Mouse (Mus musculus) small intestine, adult 2 months (tissue): ENCODE data around the gene Catsperz. TPM values are rescaled to one million over a fixed set of nuclear protein-coding genes. Genes with fewer than 3 reads are reported as not detected.

Experiments
- H3K27ac ChIP-seq: fragments of 200-500 bp; 2 replicates; pipeline ENCODE4 v1.5.1; 2012; ENCODE audit warnings: low read depth, low read length, control low read depth, inconsistent platforms; ENCODE audit not compliant: insufficient read depth
- H3K27me3 ChIP-seq: fragments of 200-500 bp; 2 replicates; pipeline ENCODE4 v1.6.1; 2012; ENCODE audit warnings: mild to moderate bottlenecking, moderate library complexity, low read length, inconsistent platforms; ENCODE audit not compliant: control insufficient read depth, insufficient read depth
- H3K36me3 ChIP-seq: fragments of 200-500 bp; 2 replicates; pipeline ENCODE4 v1.6.1; 2012; ENCODE audit warnings: mild to moderate bottlenecking, low read length, control low read depth, inconsistent platforms; ENCODE audit not compliant: control insufficient read depth, insufficient read depth
- H3K4me1 ChIP-seq: fragments of 200-500 bp; 2 replicates; pipeline ENCODE4 v1.6.1; 2012; ENCODE audit warnings: low read length, inconsistent platforms, mixed read lengths; ENCODE audit not compliant: control insufficient read depth, insufficient read depth, insufficient read length
- H3K4me3 ChIP-seq: fragments of 200-500 bp; 2 replicates; pipeline ENCODE4 v1.5.1; 2012; ENCODE audit warnings: low read depth, mild to moderate bottlenecking, control low read depth, inconsistent platforms, low read length, moderate library complexity
- CTCF ChIP-seq: fragments of 200-500 bp; IDR thresholded peaks from 2 replicates; pipeline ENCODE4 v1.5.1; 2012; ENCODE audit warnings: low read depth, mild to moderate bottlenecking, control low read depth, inconsistent platforms, low read length, moderate library complexity, mixed read lengths; ENCODE audit not compliant: insufficient replicate concordance, insufficient read length; ENCODE audit errors: extremely low read depth
- POLR2A ChIP-seq: fragments of 200-500 bp; IDR thresholded peaks from 2 replicates; pipeline ENCODE4 v1.6.1; 2012; ENCODE audit warnings: low read depth, mild to moderate bottlenecking, control low read depth, inconsistent platforms, low read length, moderate library complexity
- WGBS: fragments of 180-500 bp; shearing (Covaris S2); methylation state at CpG from one replicate; pipeline ENCODE4 v1.1.7; 2018; 5-methylcytosine and 5-hydroxymethylcytosine counted together
- polyA plus RNA-seq: library from polyadenylated mRNA; depleted of rRNA; stranded (reverse); fragments of >200 nt; gene quantifications from 2 replicates; pipeline ENCODE4 v1.2.3, GENCODE M21; 2012

Catsperz gene
- polyA plus RNA-seq, 1 experiment = not detected

DNA sequence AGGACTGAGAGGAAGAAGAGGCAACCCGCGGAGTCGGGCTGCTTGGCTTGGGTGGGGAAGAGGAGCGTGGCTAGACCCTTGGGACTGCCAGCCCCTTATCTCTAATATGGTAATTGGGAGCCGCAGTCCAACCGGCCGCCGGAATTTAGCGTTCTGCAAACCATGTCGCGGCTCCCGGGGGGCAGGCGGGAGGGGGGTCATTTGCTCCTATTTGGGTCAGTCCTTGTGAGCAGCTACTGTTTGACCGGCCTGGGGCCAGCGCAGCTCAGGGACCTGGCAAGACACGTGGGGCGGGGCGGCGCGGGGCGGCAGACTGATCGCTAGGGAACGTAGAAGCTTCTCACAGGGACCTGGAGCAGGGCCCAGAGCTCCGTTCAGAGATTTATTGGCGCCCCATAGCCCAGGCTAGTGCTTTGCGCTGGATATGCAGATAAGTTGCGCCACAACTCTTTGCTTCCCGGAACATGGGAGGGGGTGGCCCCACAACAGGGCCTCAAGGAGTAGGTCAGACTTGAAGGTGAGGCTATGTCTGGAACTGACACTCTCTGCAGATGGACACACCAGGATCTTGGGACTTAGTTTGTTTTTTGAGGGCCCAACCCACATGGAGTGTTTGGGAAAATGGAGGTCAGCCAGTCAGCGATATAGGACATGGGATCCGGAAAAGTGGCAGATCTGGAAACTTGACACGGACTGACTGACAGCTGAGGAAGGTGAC lies 27.0 kb upstream of the Catsperz start:
- peak overlapping the region; percentile 70 for H3K4me3 ChIP-seq
- TF ChIP-seq POLR2A (no peak; the same call in 1 of the 2 replicates), CTCF (no peak)
- 3% methylated on average over 31 of the region's 31 CpGs for WGBS
- peaks cover 48% of the 10 kb centered on the region for H3K36me3 ChIP-seq
- peaks cover 47% of the 10 kb centered on the region for H3K4me1 ChIP-seq
- H3K27me3 ChIP-seq = no peaks in the 10 kb centered on the region
- H3K27ac ChIP-seq = peak overlapping the region; percentile 94

GRCm38 (mm10) chr19:6951381-6951968 lies 26.3 kb upstream of the Catsperz start:
- Histone ChIP-seq H3K27me3 (no peaks in the 10 kb centered on the region), H3K4me1 (peaks cover 50% of the 10 kb centered on the region), H3K27ac (peak overlapping the region; percentile 94), H3K36me3 (peaks cover 41% of the 10 kb centered on the region), H3K4me3 (peak overlapping the region; percentile 70)
- peak; percentile 17; the same call in 1 of the 2 replicates for TF ChIP-seq CTCF
- no peak; the same call in none of the 2 replicates for TF ChIP-seq POLR2A
- whole genome bisulfite sequencing = 1% methylated on average over 35 of the region's 35 CpGs

DNA sequence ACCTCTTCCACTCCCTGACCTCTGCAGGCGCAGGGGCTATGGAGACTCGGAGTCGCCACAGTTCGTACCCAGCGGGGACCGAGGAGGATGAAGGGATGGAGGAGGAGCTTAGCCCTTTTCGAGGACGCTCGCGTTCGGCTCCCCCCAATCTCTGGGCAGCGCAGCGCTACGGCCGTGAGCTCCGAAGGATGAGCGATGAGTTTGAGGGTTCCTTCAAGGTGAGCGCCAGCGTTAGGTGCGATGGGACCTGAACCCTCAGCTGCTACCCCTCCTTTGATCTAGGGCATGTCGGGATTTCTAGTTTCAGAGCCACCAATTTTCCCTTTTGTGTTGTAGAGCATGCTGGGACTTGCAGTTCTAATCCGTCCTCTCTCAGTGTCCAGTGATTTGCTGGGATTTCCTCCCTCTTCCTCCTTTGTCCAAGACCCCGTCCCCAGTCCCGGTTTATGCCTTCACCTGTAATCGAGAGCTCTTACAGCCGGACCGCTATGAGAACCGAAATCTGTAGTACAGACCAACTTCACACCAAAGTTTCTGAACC lies 25.5 kb upstream of the Catsperz start:
- H3K4me1 ChIP-seq = peaks cover 47% of the 10 kb centered on the region
- TF ChIP-seq CTCF (no peak), POLR2A (peak; percentile 34; the same call in 1 of the 2 replicates)
- WGBS = 1% methylated on average over 28 of the region's 28 CpGs

GRCm38 (mm10) chr19:6949951-6950350 lies 24.8 kb upstream of the Catsperz start:
- Histone ChIP-seq H3K27ac (peak overlapping the region; percentile 94), H3K27me3 (no peaks in the 10 kb centered on the region), H3K4me3 (peak overlapping the region; percentile 40), H3K4me1 (peaks cover 41% of the 10 kb centered on the region), H3K36me3 (peaks cover 26% of the 10 kb centered on the region)
- no peak for TF ChIP-seq POLR2A
- no peak for TF ChIP-seq CTCF
- WGBS = 46% methylated on average over 5 of the region's 5 CpGs

More for the DNA sequence above, 25.5 kb upstream of the Catsperz start:
- Histone ChIP-seq H3K4me3 (peak overlapping the region; percentile 70), H3K27me3 (no peaks in the 10 kb centered on the region), H3K27ac (peak overlapping the region; percentile 94), H3K36me3 (peaks cover 33% of the 10 kb centered on the region)

GRCm38 (mm10) chr19:6949532-6949931 lies 24.4 kb upstream of the Catsperz start:
- H3K27ac ChIP-seq = peak overlapping the region; percentile 94
- H3K27me3 ChIP-seq = no peaks in the 10 kb centered on the region
- WGBS = 43% methylated on average over 5 of the region's 5 CpGs
- H3K4me1 ChIP-seq = peaks cover 41% of the 10 kb centered on the region
- H3K36me3 ChIP-seq = peaks cover 22% of the 10 kb centered on the region
- peak overlapping the region; percentile 40 for H3K4me3 ChIP-seq
- no peak for TF ChIP-seq CTCF
- TF ChIP-seq POLR2A = no peak

- TF ChIP-seq CTCF (no peak), POLR2A (no peak)
- peaks cover 33% of the 10 kb centered on the region for H3K4me1 ChIP-seq
- peaks cover 8% of the 10 kb centered on the region for H3K36me3 ChIP-seq
- H3K4me3 ChIP-seq = no peak overlapping the region
- no peaks in the 10 kb centered on the region for H3K27me3 ChIP-seq
- WGBS = 86% methylated on average over 4 of the region's 4 CpGs
- H3K27ac ChIP-seq = 0 out of 2 replicates have a peak overlapping the region, but pooled peaks have one; percentile 53
Observed at GRCm38 (mm10) chr19:6948186-6948585, 23.0 kb upstream of the Catsperz start.

DNA sequence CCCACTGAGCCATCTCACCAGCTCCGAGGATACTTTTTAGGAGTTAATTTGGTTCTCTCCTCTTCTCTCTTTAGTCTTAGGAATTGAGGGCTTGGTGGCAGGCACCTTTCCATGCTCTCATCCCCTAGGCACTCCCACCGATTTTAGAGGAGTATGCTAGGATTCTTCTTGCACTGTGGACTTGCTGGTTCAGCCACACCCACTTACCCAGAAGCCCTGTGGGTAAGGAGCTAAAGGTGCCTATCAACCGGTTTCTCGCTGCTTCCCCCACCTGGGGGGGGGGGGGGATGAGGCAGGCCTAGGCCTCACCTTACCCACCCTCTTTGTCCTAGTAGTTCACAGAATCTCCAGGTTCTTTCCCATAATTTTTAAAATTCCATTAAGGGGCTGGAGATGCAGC lies 22.6 kb upstream of the Catsperz start:
- no peak for TF ChIP-seq CTCF
- TF ChIP-seq POLR2A = no peak
- peaks cover 32% of the 10 kb centered on the region for H3K4me1 ChIP-seq
- no peak overlapping the region for H3K4me3 ChIP-seq
- no peaks in the 10 kb centered on the region for H3K27me3 ChIP-seq
- no peak overlapping the region for H3K27ac ChIP-seq
- WGBS = 58% methylated on average over 4 of the region's 4 CpGs
- H3K36me3 ChIP-seq = peaks cover 4% of the 10 kb centered on the region
